Mouse (Mus musculus): ENCODE measurements around the gene Dennd4c. TPM values are rescaled to one million over a fixed set of nuclear protein-coding genes. Genes with fewer than 3 reads are reported as not detected.

Dennd4c gene
- total RNA-seq (2023), result 10 to 100 TPM; 12.0 to 17.4 TPM

DNA sequence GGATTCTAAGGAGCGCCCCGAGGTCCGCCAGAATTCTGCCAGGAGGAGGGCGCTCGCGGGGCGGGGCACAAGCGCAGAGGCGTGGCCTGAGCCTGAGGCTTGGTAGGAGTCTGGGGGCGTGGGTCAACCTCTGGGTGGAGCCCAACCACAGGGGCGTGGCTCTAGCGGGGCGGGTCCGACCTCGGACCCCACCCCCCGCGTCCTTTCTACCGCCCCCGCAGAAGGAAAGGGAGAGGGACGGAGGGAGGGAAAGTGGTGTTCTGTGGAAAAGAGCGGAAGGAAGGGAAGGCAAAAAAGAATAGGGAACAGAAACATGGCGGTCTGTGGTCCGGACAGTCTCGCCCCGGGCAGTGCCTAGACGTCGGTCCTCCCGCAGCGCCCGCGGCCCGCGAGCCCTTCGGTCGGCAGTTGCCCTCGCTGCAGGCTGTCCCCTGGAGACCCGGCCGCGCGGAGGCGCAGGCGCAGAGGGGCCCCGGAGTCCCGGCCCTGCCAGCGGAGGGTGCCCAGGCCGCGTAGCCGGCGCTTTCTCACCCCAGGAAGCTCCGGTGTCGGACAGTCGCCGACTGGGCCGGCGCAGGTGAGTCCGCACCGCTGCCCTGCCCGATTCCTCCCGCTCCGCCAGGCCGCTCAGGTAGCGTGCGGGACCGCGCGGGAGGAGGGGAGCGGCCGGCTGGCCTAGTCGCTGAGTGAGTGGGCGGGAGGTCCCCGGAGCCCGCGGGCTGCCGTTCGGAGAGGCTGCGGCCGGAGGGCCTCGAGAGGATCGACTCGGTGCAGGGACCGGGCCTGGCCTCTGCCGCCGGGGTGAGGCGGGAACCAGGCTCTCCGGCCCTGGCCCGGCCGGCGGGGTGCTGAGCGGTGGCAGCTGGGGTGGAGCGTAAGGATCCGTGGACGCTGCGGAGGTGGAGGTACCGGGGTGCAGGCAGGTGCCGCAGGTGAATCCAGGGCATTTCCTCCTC is at the start of gene Dennd4c:
TSS of gene Dennd4c (plus strand) at position 220 of the 956 bp plus-strand sequence.

DNA sequence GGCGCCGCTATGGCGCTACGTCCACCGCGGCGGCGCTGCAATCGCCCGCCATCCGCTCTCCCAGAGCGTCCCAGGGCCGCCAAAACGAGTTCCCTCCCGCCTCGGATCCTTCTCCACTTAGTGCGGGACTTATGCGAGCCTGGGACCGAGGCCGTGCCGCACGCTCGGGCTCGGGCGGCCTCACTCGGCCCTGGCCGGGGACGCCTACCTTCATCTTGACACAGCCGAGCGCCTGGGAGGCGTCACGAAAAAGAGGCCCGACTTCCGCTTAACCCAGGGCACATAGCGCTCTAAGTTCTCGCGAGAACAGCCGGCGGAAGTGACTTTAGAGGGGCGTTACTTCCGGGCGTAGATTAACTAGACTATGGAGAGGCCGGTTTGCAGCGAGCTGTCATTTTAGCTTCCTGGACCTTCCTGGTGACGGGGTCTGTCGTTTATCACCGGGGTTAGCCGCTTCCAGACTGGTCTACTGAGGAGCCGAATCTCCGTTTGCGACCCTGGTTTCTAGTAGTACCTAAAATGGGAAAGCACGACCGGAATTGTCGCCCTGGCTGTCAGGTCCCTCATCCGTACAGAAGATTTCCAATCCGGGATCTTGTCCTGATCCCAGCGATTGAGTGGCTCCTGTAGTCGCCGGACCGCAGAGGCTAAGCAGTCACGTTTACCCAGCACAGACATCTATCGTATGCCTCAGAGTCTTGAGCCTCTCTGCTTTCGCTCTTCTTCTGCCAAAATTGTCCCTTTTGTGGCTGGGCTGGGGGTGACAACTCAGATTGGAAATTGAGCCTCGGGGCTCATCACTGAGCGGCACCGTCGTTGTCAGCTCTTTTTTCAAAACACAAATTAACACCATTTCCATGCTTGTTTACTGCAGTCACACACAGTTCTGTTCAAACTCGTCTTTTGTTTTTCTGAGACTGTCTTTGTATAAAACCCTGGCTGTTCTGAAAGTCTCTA is 109.0 kb downstream of the Dennd4c start, which contains the start of gene Rps6:
TSS of gene Rps6 (minus strand) at position 300 of the 957 bp plus-strand sequence.

DNA sequence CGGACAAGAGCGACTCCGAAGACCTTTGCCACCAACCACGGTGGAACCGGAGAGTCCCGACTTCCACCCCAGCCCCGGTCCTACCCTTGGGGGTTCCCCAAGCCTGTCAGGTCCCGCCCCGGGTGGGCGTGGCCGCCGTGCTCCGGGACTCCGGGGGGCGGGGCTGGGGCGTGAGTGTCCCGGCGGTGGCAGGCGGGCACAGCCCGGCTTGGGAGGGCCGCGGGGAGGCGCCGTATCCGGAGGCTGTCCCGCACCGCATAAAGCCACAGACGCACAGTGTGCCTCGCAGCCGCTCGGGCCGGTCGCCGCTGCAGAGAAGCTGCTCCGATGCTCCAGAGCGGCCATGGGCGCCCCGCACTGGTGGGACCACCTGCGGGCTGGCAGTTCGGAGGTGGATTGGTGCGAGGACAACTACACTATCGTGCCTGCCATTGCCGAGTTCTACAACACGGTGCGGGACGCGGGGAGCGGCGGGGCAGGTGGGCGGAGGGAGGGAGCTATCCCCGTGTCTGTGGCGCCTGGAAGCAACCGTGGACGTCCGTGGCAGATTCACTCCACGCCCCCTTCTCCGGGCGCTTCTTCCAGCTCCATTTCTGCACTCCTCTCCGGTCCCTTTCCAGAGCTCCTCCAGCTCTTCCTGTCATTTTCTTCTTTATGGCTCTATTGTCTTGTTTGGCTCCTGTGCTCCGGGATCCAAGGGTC is 125.9 kb downstream of the Dennd4c start, which contains the start of gene Acer2:
TSS of gene Acer2 (plus strand) at position 251 of the 702 bp plus-strand sequence.

Other genes starting within 250 kb of the Dennd4c start
- gene Saxo1, start 190.2 kb upstream of the Dennd4c start, total RNA-seq (2023), result not detected
- gene Rraga, start 172.9 kb upstream of the Dennd4c start, total RNA-seq (2023), result 10 to 100 TPM; 41.6 to 43.4 TPM
- 10 to 100 TPM in 1 of 2 experiments, 1 to 10 TPM in 1; 10.0 to 11.3 TPM for gene Haus6, start 136.5 kb upstream of the Dennd4c start, total RNA-seq (2023)
- 100 to 1,000 TPM; 183 to 191 TPM for gene Plin2, start 78.5 kb upstream of the Dennd4c start, total RNA-seq (2023)
- gene Rps6, start 108.9 kb downstream of the Dennd4c start, total RNA-seq (2023), result 100 to 1,000 TPM; 663 to 695 TPM
- under 1 TPM; 0.15 to 0.24 TPM for gene Acer2, start 125.8 kb downstream of the Dennd4c start, total RNA-seq (2023)